Mouse (Mus musculus): ENCODE results near the gene Gm49394.

Gm49394 gene

GRCm38 (mm10) chr7:142669751-142670625 is at the start of gene Gm49394:
Gm49394 (minus strand) TSS chr7:142669942.
- DNase-seq (ENCODE audit: low read depth, low spot score), result no peak

DNA sequence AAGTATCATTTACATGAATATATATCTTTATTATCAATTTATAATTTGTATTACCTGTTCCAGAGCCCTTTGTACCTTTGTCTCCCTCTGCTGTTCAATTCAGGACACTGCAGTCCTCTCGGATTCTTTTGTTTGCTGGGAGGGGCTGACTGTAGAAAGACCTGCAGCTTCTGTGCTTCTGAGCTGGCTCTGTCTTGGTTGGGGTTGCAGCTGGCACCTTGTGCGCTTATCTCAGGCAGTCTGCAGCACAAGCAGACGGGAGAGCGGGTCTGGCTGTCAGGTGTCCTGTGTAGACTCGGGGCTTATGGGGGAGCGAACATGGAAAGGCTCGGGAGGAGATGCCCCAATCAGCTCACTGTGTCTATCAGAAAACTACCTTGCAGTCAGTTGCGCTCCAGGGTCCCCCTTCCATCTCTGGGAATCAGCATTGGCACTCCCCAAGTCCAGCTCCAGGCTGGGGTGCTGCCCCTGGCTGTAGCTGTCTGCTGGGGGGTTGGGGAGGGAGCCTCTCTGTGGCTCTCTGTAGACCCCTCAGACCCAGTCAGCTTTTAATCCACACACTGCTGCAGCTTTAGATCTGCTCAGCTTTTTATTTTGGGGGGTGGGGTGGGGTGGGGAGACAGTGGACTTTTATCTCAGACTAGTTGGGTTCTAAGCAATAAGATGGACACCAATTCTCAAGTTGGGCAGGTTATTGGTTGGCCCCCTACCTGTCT is 45.2 kb upstream of the Gm49394 start:
- peak; percentile 71 for DNase-seq (ENCODE audit: low read depth, low spot score)

- DNase-seq (ENCODE audit: low read depth, low spot score), result no peak
Observed at GRCm38 (mm10) chr7:142706873-142707272, 37.1 kb upstream of the Gm49394 start.

GRCm38 (mm10) chr7:142699334-142699860 is 29.7 kb upstream of the Gm49394 start:
- no peak for DNase-seq (ENCODE audit: low read depth, low spot score)

DNA sequence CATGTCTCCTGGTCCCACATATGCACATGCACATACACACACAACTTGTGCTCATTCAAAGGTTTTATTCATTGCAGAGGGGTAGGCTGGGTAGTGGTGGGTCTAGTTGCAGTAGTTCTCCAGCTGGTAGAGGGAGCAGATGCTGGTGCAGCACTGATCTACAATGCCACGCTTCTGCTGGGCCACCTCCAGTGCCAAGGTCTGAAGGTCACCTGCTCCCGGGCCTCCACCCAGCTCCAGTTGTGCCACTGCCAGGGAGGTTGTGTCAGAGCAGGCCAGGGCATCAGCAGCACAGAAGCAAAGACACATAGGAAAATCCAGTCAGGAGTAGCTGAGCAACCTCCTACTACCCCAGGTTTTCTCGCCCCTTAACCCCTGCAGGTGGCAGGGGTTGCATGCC is 8.9 kb upstream of the Gm49394 start:
- DNase-seq (ENCODE audit: low read depth, low spot score), result no peak

DNA sequence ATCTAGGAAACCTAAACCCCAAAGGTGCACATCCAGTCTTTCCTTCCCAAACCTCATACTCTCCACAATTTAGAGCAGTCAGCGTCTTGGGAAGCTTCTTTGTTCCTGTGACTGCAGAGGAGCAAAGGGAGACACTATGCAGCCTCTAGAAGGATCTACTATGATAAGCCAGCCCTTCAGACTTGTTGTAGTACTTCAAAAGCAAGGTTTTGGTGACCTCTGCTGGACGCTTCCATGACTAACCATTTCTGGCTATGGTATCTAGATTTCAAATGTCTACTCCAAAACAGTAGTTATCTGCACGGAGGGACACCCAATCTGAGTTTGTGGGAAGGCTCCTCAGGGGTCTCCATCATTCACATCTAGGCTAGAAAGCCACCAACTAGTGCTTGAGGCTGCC is 5.9 kb upstream of the Gm49394 start:
- peak; percentile 70 for DNase-seq (ENCODE audit: low read depth, low spot score)

- no peak for DNase-seq (ENCODE audit: low read depth, low spot score)
Observed at GRCm38 (mm10) chr7:142675141-142675540, 5.4 kb upstream of the Gm49394 start.

GRCm38 (mm10) chr7:142672120-142672519 is 2.4 kb upstream of the Gm49394 start:
- peak; percentile 70 for DNase-seq (ENCODE audit: low read depth, low spot score)

- no peak for DNase-seq (ENCODE audit: low read depth, low spot score)
Observed at GRCm38 (mm10) chr7:142671067-142671466, 1.3 kb upstream of the Gm49394 start.

DNA sequence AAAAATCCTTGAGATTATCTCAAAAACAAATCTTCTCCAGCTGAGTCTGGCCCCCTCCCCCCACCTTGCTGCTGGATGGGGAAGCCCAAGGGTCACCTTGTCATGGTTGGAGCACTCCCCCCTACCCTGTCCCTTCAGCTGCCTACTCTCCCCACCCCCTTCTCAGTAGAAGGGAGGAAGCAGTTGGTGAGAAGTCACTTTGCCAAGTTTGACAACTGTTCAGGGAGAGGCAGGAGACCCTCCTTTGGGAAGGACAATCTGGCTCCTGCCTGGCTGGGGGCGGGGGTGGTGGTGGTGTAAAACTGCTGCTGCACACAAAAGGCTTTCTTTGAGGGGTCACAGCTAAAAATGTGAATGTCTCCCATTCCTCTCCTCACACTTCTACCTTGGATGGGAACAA is 1.4 kb downstream of the Gm49394 start:
- no peak for DNase-seq (ENCODE audit: low read depth, low spot score)

DNA sequence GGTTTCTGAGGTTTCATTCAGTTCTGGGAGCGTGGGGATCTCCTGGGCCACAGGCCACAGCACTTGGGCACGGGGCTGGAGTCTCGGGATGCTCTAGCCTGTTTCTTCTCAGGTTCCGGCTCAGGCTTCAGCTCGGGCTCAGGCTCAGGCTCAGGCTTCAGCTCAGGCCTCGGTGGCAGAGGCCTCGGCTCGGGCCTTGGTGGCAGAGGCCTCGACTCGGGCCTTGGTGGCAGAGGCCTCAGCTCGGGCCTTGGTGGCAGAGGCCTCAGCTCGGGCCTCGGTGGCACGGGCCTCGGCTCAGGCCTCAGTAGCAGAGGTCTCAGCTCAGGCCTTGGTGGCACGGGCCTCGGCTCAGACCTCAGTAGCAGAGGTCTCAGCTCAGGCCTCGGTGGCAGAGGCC is 2.2 kb downstream of the Gm49394 start:
- DNase-seq (ENCODE audit: low read depth, low spot score), result no peak

- no peak for DNase-seq (ENCODE audit: low read depth, low spot score)
Observed at GRCm38 (mm10) chr7:142666659-142667058, 3.1 kb downstream of the Gm49394 start, which contains the start of gene Igf2. Igf2 (minus strand) TSS chr7:142666816.

- no peak for DNase-seq (ENCODE audit: low read depth, low spot score)
Observed at GRCm38 (mm10) chr7:142666109-142666508, 3.6 kb downstream of the Gm49394 start.

- DNase-seq (ENCODE audit: low read depth, low spot score), result no peak
Observed at GRCm38 (mm10) chr7:142665364-142665763, 4.4 kb downstream of the Gm49394 start.

- DNase-seq (ENCODE audit: low read depth, low spot score), result peak; percentile 25
Observed at GRCm38 (mm10) chr7:142664465-142665029, 5.2 kb downstream of the Gm49394 start.

DNA sequence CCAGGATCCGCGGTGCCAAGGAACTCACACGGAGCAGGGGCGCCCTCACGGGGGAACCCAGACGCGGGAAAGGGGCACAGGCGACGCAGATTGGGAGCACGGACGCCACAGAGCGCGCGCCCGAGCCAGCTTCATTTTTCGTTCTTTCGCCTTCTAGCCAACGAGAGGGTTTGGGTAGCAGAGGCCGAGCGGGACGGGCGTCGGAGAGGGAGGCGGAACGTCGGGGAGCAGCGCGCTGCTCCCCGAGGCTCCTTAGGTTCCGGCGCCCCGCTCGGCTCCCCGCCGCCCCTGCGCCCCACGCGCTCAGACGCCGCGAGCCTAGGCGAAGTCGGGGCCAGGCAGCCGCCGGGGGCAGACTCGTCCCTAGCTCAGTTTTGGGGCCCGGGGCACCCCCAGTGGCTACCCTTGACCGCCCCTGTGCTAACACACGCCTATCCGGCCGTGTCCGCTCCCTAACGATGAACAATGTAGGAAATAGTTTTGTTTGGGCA is 5.8 kb downstream of the Gm49394 start:
- DNase-seq (ENCODE audit: low read depth, low spot score), result peak; percentile 42

- DNase-seq (ENCODE audit: low read depth, low spot score), result no peak
Observed at GRCm38 (mm10) chr7:142663151-142663550, 6.6 kb downstream of the Gm49394 start.

GRCm38 (mm10) chr7:142661811-142662210 is 7.9 kb downstream of the Gm49394 start:
- DNase-seq (ENCODE audit: low read depth, low spot score), result no peak

- no peak for DNase-seq (ENCODE audit: low read depth, low spot score)
Observed at GRCm38 (mm10) chr7:142661046-142661445, 8.7 kb downstream of the Gm49394 start.

- DNase-seq (ENCODE audit: low read depth, low spot score), result peak; percentile 77
Observed at GRCm38 (mm10) chr7:142660651-142660945, 9.1 kb downstream of the Gm49394 start.

DNA sequence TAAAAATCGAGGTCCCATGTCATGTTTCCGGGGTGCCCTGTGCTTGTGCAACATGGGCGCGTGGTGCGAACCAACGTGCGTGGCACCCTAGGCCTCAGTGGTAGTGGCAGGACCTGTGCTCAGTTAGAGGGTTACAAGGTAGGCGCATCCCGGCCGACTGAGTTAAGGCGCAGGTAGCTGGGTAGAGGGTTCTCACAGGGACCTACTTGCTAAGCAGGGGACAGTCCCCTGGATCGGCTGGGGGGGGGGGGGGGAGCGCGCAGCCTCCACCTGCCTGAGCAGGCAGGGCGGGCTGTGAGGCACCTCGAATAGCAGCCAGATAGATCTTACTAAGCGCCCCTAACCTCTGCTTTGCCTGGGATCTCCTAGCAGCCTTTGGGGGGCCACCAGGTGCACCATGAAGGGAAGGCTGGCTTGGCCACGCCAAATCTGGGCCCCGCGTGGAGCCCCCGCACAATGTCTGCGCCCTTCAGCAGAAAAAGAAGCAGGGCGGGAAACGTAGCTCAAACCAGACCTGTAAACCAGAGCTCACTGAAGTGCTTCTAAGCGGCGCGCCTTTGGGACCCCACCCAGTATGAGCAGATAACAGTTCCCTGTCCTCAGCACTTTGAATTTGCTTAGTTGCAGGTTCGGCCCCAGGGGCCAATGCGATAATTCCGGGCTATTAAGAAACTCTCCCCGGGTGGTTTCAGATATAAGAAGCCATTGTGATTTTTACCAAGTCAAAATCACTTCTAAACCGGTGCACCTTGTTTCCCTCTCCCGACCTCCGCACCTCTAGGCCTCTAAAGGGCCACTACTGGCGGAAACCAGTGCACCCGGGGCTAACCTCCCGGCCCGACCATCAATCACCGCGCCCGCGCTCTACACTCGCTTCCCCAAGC is 9.7 kb downstream of the Gm49394 start:
- DNase-seq (ENCODE audit: low read depth, low spot score), result peak; percentile 70
